Mouse (Mus musculus): Measurements from ENCODE around the gene Lsg1.

The Lsg1 gene

DNA sequence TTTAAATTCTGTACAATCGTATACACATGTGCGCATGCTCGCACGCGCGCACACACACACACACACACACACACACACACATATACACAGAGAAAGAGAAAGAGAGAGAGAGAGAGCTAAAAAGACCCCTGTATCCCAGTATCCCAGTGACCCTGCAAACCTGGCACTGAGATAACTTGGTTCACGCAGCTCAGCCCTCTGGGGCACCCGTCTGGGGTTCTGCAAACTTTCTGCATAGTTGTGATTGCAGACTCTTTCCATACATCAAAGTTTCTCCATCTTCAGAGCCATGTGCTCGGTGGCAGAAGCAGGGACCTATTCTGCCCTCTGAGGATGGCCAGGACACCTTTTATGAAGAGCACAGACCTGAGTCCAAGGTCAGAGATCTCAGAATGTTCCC is 70.4 kb downstream of the Lsg1 start:
- no peak for DNase-seq

GRCm38 (mm10) chr16:30515418-30515817 is 72.0 kb downstream of the Lsg1 start:
- no peak for DNase-seq

GRCm38 (mm10) chr16:30513050-30514024 is 74.1 kb downstream of the Lsg1 start:
- no peak for DNase-seq

DNA sequence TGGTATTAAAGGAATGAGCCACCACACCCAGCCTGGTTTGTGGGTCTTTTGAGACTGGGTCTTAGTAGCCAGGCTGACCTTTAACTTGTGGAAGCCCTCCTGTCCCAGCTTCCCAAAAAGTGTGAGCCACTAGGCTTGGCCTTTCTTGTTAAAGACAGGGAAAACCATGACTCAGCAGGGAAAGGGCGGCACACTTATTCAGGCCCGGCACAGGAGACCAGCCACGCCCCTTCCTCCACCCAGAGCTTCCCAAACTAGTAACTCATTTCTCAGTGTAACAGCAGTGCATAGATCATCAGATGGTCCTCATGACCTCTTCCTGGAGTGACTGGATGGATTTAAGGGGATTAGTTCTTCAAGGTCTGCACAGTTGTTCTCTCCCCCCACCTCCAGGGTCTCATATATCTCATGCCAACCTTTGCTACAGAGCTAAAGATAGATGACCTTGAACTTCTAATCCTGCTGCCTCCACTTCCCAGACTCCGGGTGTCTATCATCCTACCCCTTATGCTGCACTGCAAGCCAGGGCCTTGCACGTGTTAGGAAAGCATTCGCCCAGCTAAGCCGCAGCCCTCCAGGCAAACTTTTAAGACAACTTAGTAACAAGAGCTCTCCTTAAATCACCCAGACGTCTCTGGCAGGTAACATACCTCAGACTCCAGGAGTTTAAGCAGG is 74.9 kb downstream of the Lsg1 start:
- DNase-seq, result peak; percentile 59

GRCm38 (mm10) chr16:30511563-30512340 is 75.6 kb downstream of the Lsg1 start:
- no peak for DNase-seq

DNA sequence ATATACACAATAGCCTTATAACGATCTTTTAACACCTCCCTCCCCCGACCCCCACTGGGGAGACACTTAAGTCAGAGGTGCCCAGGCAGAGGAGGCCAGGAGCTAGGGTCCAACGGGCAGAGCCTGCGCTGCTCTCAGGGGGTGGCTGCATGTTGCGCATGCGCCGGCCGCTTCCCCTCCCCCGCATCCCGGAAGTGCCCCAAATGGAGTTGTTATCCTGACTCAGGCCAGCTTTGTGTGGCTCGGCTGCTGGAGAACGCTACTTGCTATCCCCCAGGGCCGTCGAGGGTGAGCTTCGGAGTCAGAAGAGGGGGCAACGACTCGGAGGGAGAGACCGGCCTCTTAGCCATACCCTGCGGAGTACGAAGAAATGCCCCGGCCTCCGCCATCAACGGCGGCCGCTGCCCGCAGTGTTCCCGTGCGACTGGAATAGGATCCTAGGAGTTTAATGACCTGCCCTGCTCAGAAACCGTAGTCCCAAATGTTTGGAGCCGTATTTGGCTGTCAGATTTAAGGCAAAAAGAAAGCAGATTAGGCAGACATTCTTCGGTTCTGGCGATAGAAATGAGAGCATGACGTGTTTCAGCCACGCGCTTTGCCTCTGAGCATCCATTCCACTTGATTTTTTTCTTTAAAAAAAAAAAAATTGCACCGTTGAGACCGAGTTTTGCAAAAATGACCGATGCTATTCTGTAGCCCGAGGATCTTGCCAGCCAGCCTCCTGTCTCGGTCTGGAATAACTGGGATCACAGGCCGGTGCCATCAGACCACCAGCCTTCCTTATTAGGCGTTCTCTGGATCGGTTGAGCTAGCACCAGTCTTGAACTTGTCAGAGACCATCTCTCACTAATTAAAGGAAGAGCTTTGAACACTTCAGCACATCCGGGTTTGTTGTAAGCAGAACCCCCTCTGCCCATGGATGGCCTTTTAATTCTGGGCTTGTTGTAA is 76.6 kb downstream of the Lsg1 start:
- peak; percentile 91 for DNase-seq
